In the genomic region with DNA sequence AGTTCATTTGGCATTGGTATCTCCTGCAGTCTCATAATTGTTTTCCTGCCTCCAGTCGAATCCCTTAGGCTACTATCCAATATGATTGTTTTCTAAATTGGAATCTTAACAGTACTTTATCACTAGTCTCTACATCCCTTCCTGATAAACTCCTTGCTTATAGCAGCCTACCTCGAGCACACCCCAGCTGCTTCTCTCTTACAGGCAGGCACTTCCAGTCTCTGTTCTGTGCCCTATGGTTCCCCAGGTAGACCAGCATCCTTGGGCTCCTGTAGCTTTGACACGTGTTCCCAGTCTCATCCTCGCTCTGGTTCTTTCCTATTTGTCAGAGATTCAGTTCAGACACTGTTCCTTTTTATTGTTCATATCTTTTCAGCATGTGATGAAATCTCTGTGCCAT, we compare ENCODE assay signal across 24 mouse cellular contexts.
"Had no signal": no experiment of that assay in that cellular context is flagged by ENCODE, and none has a peak within 500 bp of the region (broad histone marks: within the 10 kb centered on the region; RNA-seq: fewer than 3 reads in every experiment).

No protein-coding gene starts in this region.

- H3K27ac ChIP-seq: gastrocnemius, adult 2 months; heart, embryonic 10.5 days; hindbrain, embryonic 10.5 days; hindbrain, embryonic 13.5 days; hindbrain, embryonic 15.5 days; intestine, embryonic 15.5 days; limb, embryonic 13.5 days; limb, embryonic 15.5 days; liver, embryonic 12.5 days had no signal

- ATAC-seq: inflammation-experienced regulatory T-cells, adult 6 months; intestine, embryonic 15.5 days; intestine, postnatal 0 days; liver, embryonic 12.5 days had no signal

- H3K4me3 ChIP-seq: gastrocnemius, adult 2 months; heart, embryonic 10.5 days; heart, embryonic 12.5 days; hindbrain, embryonic 10.5 days; hindbrain, embryonic 13.5 days; hindbrain, embryonic 15.5 days; intestine, embryonic 15.5 days; limb, embryonic 13.5 days; limb, embryonic 15.5 days; liver, embryonic 12.5 days had no signal

- H3K27me3 ChIP-seq: heart, embryonic 12.5 days; hindbrain, embryonic 13.5 days; hindbrain, embryonic 15.5 days; intestine, embryonic 15.5 days; limb, embryonic 13.5 days; limb, embryonic 15.5 days; liver, embryonic 12.5 days had no signal

- H3K4me1 ChIP-seq: heart, embryonic 10.5 days; heart, embryonic 12.5 days; hindbrain, embryonic 10.5 days; hindbrain, embryonic 13.5 days; hindbrain, embryonic 15.5 days; intestine, embryonic 15.5 days; limb, embryonic 13.5 days; limb, embryonic 15.5 days; liver, embryonic 12.5 days had no signal

- H3K36me3 ChIP-seq: hindbrain, embryonic 15.5 days; intestine, embryonic 15.5 days had no signal

- H3K4me2 ChIP-seq: heart, embryonic 12.5 days; hindbrain, embryonic 13.5 days; hindbrain, embryonic 15.5 days; intestine, embryonic 15.5 days; limb, embryonic 13.5 days; limb, embryonic 15.5 days; liver, embryonic 12.5 days had no signal

- H3K9ac ChIP-seq: heart, embryonic 12.5 days; hindbrain, embryonic 13.5 days; hindbrain, embryonic 15.5 days; intestine, embryonic 15.5 days; limb, embryonic 13.5 days; limb, embryonic 15.5 days; liver, embryonic 12.5 days had no signal

- H3K9me3 ChIP-seq: heart, embryonic 10.5 days; heart, embryonic 12.5 days; hindbrain, embryonic 10.5 days; hindbrain, embryonic 13.5 days; hindbrain, embryonic 15.5 days; intestine, embryonic 15.5 days; limb, embryonic 13.5 days; limb, embryonic 15.5 days; liver, embryonic 12.5 days had no signal

- DNase-seq: gastrocnemius, adult 2 months; gastrocnemius, postnatal 10 days; gastrocnemius, postnatal 25 days; heart, adult 18-20 months; heart, postnatal 10 days; heart, postnatal 4 days; kidney, adult 18-20 months; kidney, adult 8-10 months; kidney, postnatal 10 days; kidney, postnatal 36 days; layer of hippocampus, adult 9-11 months; layer of hippocampus, postnatal 36 days; left cerebral cortex, postnatal 4 days had no signal
